Mouse (Mus musculus): ENCODE measurements around the gene Azin2. TPM values are rescaled to one million over a fixed set of nuclear protein-coding genes. Genes with fewer than 3 reads are reported as not detected.

The Azin2 gene
- 2.3 and 4.2 TPM in 2 replicates for polyA plus RNA-seq (2012)

DNA sequence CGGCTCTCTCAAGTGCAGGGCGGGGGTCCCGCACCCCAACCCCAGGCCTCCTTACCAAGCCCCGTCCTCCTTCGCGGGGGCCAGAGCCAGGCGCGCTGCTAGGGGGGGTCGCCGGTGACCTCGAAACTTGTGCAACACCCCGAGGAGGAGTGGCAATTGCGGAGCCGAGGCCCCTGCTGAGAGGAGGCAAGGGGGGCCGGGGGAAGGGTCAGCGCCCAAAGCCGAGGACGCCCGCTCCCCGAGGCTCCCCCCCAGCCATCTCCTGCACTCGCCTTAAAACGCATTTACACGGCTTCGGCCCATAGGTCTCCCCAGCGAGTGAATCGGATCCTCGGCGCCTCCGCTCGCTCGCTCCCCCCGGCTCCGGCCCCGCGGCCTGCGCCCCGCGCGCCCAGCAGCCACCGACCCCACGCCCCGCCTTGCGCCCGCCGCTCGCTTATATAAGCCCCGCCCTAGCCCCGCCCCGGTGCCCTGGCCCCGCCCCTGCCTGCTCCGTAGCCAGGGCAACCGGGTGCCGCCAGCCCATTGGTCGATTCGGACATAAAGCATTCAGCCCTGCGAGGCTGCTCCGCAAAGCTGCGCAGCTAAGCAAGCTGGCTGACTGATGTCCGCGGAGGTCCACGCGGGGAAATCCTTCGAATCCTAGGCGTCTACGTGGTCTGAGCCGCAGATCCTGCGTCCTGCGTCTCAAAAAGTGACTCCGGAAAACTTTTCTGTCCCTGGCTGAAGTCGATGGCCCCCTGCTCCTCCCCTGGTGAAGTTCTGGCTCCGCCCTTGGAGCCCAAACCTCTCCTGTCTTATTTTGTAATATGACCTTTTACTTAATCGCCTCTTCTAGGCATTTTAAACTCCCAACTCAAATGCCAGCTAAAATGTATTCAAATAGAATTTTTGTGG is at the start of gene Azin2:
Azin2 (minus strand) TSS at position 414 of the 897 bp plus-strand sequence.

DNA sequence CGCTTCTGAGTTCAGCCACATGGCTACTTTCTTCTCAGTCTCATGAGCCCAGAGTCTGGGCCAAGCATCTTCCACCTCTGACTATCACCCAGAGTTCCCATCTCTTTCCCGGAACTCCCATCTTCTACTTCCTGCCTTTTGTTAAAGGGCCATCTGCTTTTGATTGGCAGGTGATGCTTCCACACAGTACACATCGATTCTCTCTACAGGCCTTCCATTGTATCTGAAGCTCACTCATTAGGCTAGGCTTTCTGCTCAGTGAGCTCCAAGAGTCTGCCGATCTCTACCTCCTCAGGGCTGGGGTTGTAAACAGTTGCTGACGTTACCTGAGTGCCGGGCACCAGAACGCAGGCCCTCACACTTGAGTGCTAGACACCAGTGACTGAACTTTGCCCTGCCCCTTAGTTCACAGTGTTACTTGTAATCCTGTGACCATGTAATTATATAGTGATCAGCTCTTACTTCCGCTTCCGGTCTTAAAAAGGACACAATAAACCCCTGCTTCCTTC is 29.3 kb upstream of the Azin2 start, which contains the start of gene Ak2:
Ak2 (plus strand) TSS at position 459 of the 509 bp plus-strand sequence.

DNA sequence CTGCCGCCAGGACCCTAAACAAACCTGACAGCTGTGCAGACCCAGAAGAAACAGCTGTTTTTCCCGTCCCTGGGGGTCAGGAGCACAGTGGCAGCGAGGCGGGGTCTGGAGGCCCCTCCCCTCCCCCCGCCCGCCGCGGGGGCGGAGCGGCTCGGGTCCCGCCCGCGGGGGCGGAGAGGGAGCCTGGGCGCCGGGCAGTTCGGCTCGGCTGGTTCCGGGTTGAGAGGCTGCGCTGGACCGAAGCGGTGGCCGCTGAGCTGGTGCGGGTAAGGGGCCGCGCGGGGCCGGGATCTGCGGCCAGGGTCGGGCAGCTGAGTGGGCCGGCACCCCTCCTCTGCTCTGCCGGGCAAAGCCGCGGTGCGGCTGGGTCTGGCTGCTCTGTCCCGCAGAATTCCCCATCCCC is 78.9 kb downstream of the Azin2 start, which contains the start of gene Trim62:
Trim62 (plus strand) TSS at position 202 of the 403 bp plus-strand sequence.

Other genes starting within 250 kb of the Azin2 start
- gene A3galt2, start 207.1 kb downstream of the Azin2 start, polyA plus RNA-seq (2012): 0.05 TPM in 1 of 2 replicates, not detected in the other
- 102 and 113 TPM in 2 replicates for gene Zfp362, start 156.4 kb downstream of the Azin2 start, polyA plus RNA-seq (2012)
- gene Trim62, start 78.9 kb downstream of the Azin2 start, polyA plus RNA-seq (2012): 2.7 and 3.2 TPM in 2 replicates
- gene Ak2, start 29.5 kb upstream of the Azin2 start, polyA plus RNA-seq (2012): 173 and 212 TPM in 2 replicates
- gene Rnf19b, start 95.8 kb upstream of the Azin2 start, polyA plus RNA-seq (2012): 267 and 300 TPM in 2 replicates
- gene Tmem54, start 143.1 kb upstream of the Azin2 start, polyA plus RNA-seq (2012): 0.16 TPM in 1 of 2 replicates, not detected in the other
- not detected in 2 replicates for gene Hpca, start 159.6 kb upstream of the Azin2 start, polyA plus RNA-seq (2012)
- 0.03 TPM in 1 of 2 replicates, not detected in the other for gene Fndc5, start 174.6 kb upstream of the Azin2 start, polyA plus RNA-seq (2012)
- 1.2 and 2.1 TPM in 2 replicates for gene S100pbp, start 227.3 kb upstream of the Azin2 start, polyA plus RNA-seq (2012)
- gene Yars, start 227.3 kb upstream of the Azin2 start, polyA plus RNA-seq (2012): 22.9 and 32.2 TPM in 2 replicates